Mouse (Mus musculus) CH12.LX (cell line): ENCODE measurements around the gene Tiam1.

Experiments used
- CTCF ChIP-seq, 2 experiments: IDR thresholded peaks in 1 of 2; conservative IDR thresholded peaks in 1 of 2; 2 replicates each; pipeline ENCODE4 v1.5.1; 2011 to 2012; ENCODE audit warnings: low read depth in 2 of 2, low read length in 2 of 2, improper control_type of control experiment in 1 of 2, inconsistent platforms in 1 of 2, mild to moderate bottlenecking in 1 of 2, moderate library complexity in 1 of 2
- EP300 ChIP-seq: IDR thresholded peaks from 2 replicates; pipeline ENCODE4 v1.6.1; 2011; ENCODE audit warnings: low read length, improper control_type of control experiment
- MAX ChIP-seq: IDR thresholded peaks from 2 replicates; pipeline ENCODE4 v1.6.1; 2011; ENCODE audit warnings: low read length, improper control_type of control experiment
- MYC ChIP-seq: IDR thresholded peaks from 2 replicates; pipeline ENCODE4 v1.6.1; 2011; ENCODE audit warnings: low read depth, mild to moderate bottlenecking, improper control_type of control experiment, low read length
- NRF1 ChIP-seq: IDR thresholded peaks from 2 replicates; pipeline ENCODE4 v1.6.1; 2014; ENCODE audit warnings: low read depth, mild to moderate bottlenecking, inconsistent platforms, low read length, improper control_type of control experiment, moderate library complexity
- POLR2A ChIP-seq: IDR thresholded peaks from 2 replicates; pipeline ENCODE4 v1.6.1; 2011; ENCODE audit warnings: low read depth, mild to moderate bottlenecking, improper control_type of control experiment, low read length
- RAD21 ChIP-seq: IDR thresholded peaks from 2 replicates; pipeline ENCODE4 v1.6.1; 2011; ENCODE audit warnings: low read depth, mild to moderate bottlenecking, low read length, improper control_type of control experiment, moderate library complexity
- SMC3 ChIP-seq: IDR thresholded peaks from 2 replicates; pipeline ENCODE4 v1.6.1; 2011; ENCODE audit warnings: low read depth, low read length, improper control_type of control experiment
- TCF12 ChIP-seq: IDR thresholded peaks from 2 replicates; pipeline ENCODE4 v1.6.1; 2014; ENCODE audit warnings: low read depth, mild to moderate bottlenecking, inconsistent platforms, low read length, improper control_type of control experiment
- USF1 ChIP-seq: IDR thresholded peaks from 2 replicates; pipeline ENCODE4 v1.6.1; 2014; ENCODE audit warnings: low read depth, mild to moderate bottlenecking, inconsistent platforms, low read length, improper control_type of control experiment

GRCm38 (mm10) chr16:89876079-89876478 lies 267.5 kb downstream of the Tiam1 start:
- TF ChIP-seq POLR2A (no peak), RAD21 (no peak), MYC (no peak), TCF12 (no peak), NRF1 (no peak), USF1 (no peak), MAX (no peak), EP300 (no peak), SMC3 (no peak), CTCF (conservative IDR thresholded peaks at IDR 0.05 in 1 of 2, IDR thresholded peaks at IDR 0.05 in 1 of 2; ENCODE audit: low read depth in 2 of 2, low read length in 2 of 2) (no peak)
